Mouse (Mus musculus) heart, embryonic 12.5 days (tissue): Measurements from ENCODE around the gene A930033H14Rik. TPM values are rescaled to one million over a fixed set of nuclear protein-coding genes. Genes with fewer than 3 reads are reported as not detected.
A peak's percentile ranks its signal among the peaks of the same experiment; 100 is the strongest.

Experiments used
- ATAC-seq: fragments of 200-750 bp; cut with Nextera tagmentation; 2 replicates; pipeline ENCODE4 v1.8.0; 2017; ENCODE audit warnings: moderate TSS enrichment, moderate library complexity; ENCODE audit not compliant: insufficient number of reproducible peaks, low FRiP score
- H3K27ac ChIP-seq: fragments of 300-500 bp; sonication (generic); 2 replicates; pipeline ENCODE4 v1.5.1; 2016; ENCODE audit warnings: mild to moderate bottlenecking, moderate library complexity; ENCODE audit not compliant: poor library complexity, severe bottlenecking
- H3K27me3 ChIP-seq: fragments of 300-500 bp; sonication (generic); replicated peaks from 2 replicates; pipeline ENCODE4 v1.6.1; 2016; ENCODE audit warnings: mild to moderate bottlenecking, moderate library complexity
- H3K36me3 ChIP-seq: fragments of 300-500 bp; sonication (generic); 2 replicates; pipeline ENCODE4 v1.6.1; 2016; ENCODE audit warnings: mild to moderate bottlenecking, moderate library complexity
- H3K4me1 ChIP-seq: fragments of 300-500 bp; sonication (generic); replicated peaks from 2 replicates; pipeline ENCODE4 v1.6.1; 2016; ENCODE audit warnings: mild to moderate bottlenecking
- H3K4me2 ChIP-seq: fragments of 300-500 bp; sonication (generic); 2 replicates; pipeline ENCODE4 v1.6.1; 2016; ENCODE audit warnings: mild to moderate bottlenecking, moderate library complexity
- H3K4me3 ChIP-seq: fragments of 300-500 bp; sonication (generic); 2 replicates; pipeline ENCODE4 v1.5.1; 2016; ENCODE audit warnings: mild to moderate bottlenecking
- H3K9ac ChIP-seq: fragments of 300-500 bp; sonication (generic); 2 replicates; pipeline ENCODE4 v1.6.1; 2016; ENCODE audit warnings: mild to moderate bottlenecking, moderate library complexity
- H3K9me3 ChIP-seq: fragments of 300-500 bp; sonication (generic); replicated peaks from 2 replicates; pipeline ENCODE4 v1.6.1; 2016; ENCODE audit warnings: mild to moderate bottlenecking, moderate library complexity
- WGBS: fragments of 180-500 bp; shearing (Covaris S2); methylation state at CpG from one replicate; pipeline ENCODE4 v1.1.7; 2016; 5-methylcytosine and 5-hydroxymethylcytosine counted together
- polyA plus RNA-seq: library from polyadenylated mRNA; unstranded; fragments of >200 nt; fragmentation: Nextera tagmentation; extraction: Ambion mirVana; gene quantifications from 2 replicates; pipeline ENCODE4 v1.2.1, GENCODE M21; 2016

Gene A930033H14Rik
- 1.9 TPM in 2 replicates for polyA plus RNA-seq

- Histone ChIP-seq H3K4me3 (peak within 1 kb of the TSS; percentile 79), H3K9ac (peak within 1 kb of the TSS; percentile 97), H3K4me1 (peaks cover 19% of the 10 kb centered on the region), H3K4me2 (peak within 1 kb of the TSS; percentile 87), H3K9me3 (no peaks in the 10 kb centered on the region), H3K27ac (peak within 1 kb of the TSS; percentile 98), H3K27me3 (no peaks in the 10 kb centered on the region), H3K36me3 (peaks cover 22% of the 10 kb centered on the region)
- ATAC-seq: peak; percentile 90
- WGBS: under 1% methylated on average over 83 of the region's 84 CpGs
Observed at GRCm38 (mm10) chr10:69212542-69213440, at the start of gene A930033H14Rik. TSS of gene A930033H14Rik (minus strand) at chr10:69213098.

DNA sequence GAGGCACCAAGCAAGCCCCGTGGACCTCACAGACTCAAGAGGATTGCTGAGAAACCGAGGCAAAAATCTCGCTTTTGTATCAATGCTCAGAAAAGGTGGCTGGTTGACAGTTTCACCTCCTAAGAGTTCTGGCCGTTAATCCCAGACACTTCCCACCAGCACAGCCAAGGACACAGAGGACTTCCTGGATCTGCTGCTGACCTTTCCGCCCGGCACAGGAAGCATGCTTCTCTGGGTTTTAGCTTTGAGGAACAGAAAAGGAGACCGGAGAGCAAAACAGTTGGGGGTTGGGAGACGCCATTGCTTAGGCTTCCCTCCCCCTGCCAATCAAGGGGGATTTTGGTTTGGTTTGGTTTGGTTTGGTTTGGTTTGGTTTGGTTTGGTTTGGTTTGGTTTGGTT is 47.0 kb upstream of the A930033H14Rik start:
- H3K4me2 ChIP-seq: no peak overlapping the region
- H3K27me3 ChIP-seq: no peaks in the 10 kb centered on the region
- no peak overlapping the region for H3K9ac ChIP-seq
- H3K27ac ChIP-seq: no peak overlapping the region
- 73% methylated on average over 8 of the region's 8 CpGs for WGBS
- peaks cover 58% of the 10 kb centered on the region for H3K4me1 ChIP-seq
- no peaks in the 10 kb centered on the region for H3K9me3 ChIP-seq
- no peak overlapping the region for H3K4me3 ChIP-seq
- peaks cover 10% of the 10 kb centered on the region for H3K36me3 ChIP-seq
- ATAC-seq: no peak

- no peak overlapping the region for H3K4me2 ChIP-seq
- WGBS: 57% methylated on average over 2 of the region's 2 CpGs
- no peaks in the 10 kb centered on the region for H3K9me3 ChIP-seq
- H3K36me3 ChIP-seq: peaks cover 10% of the 10 kb centered on the region
- peaks cover 63% of the 10 kb centered on the region for H3K4me1 ChIP-seq
- ATAC-seq: no peak
- no peaks in the 10 kb centered on the region for H3K27me3 ChIP-seq
- H3K4me3 ChIP-seq: no peak overlapping the region
- no peak overlapping the region for H3K9ac ChIP-seq
- H3K27ac ChIP-seq: peak overlapping the region; percentile 63
Observed at GRCm38 (mm10) chr10:69259161-69259560, 46.3 kb upstream of the A930033H14Rik start.

DNA sequence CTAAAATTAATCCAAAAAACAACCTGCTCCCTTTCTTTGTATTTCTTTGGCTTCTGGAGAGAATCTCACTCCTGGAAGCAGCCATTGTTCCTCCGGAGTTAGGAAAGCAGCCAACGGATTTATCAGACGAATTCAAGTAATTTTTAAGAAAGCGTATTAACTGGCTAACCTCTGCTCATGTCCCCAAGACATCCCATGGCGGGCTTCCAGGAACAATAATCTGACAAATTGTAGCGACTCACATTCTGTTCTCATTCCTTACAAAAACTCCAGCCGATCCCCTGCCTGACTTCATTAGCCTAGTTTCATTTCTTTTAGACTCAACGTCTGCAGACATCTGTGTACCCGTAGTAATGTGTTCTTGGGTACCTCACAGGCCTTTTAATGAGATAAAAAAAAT is 45.7 kb upstream of the A930033H14Rik start:
- Histone ChIP-seq H3K36me3 (peaks cover 10% of the 10 kb centered on the region), H3K27ac (peak overlapping the region; percentile 63), H3K4me1 (peaks cover 64% of the 10 kb centered on the region), H3K9me3 (no peaks in the 10 kb centered on the region), H3K4me3 (no peak overlapping the region), H3K27me3 (no peaks in the 10 kb centered on the region), H3K4me2 (no peak overlapping the region), H3K9ac (no peak overlapping the region)
- no peak for ATAC-seq
- 63% methylated on average over 9 of the region's 9 CpGs for WGBS

DNA sequence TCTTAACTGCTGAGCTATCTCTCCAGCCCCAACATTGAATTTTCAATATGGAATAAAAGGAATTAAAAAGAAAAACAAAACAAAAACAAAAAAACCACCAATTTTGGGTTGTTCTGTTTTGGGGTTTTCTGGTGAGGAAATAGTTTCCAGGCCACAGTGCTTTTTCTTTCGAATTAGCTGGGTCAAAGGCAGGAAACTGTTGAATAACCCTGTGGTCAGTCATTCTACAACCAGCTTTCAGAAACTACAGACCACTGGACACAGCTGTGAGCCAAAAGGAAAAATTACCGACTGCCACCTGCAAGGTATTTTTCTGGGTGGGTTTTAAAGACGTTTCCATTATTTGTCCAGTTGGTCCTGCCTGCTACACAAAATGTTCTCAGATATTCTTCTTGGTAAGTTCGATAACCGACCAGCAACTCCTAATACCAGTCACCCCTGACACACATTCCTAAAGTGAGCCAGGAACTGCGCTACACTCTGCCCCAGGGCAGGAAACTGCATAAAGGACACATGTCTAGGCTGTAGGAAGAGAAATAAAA is 44.8 kb upstream of the A930033H14Rik start:
- 77% methylated on average over 6 of the region's 6 CpGs for WGBS
- no peaks in the 10 kb centered on the region for H3K9me3 ChIP-seq
- H3K4me3 ChIP-seq: no peak overlapping the region
- H3K36me3 ChIP-seq: peaks cover 10% of the 10 kb centered on the region
- ATAC-seq: no peak
- H3K4me2 ChIP-seq: no peak overlapping the region
- H3K27me3 ChIP-seq: no peaks in the 10 kb centered on the region
- peaks cover 64% of the 10 kb centered on the region for H3K4me1 ChIP-seq
- H3K27ac ChIP-seq: peak overlapping the region; percentile 46; the same call in 1 of the 2 replicates
- H3K9ac ChIP-seq: no peak overlapping the region

DNA sequence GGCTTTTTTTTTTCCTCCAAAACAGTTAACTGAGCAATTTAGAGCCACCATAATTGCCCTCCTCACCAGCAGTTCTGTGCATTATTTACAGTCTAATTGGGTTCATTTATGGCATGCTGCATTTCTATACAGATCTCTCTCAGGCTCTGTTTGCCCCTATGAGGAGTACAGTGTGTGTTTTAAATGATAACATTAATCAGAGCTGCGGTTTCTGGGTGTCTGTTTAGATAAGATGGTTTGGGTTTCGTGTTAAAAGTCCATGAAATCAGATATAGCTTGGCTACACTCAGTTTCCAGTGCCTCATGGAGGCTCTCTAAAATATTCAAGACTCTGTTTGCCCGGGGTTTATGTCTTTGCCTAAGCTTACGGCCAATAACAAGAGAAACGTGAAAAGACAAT is 42.7 kb upstream of the A930033H14Rik start:
- H3K4me2 ChIP-seq: no peak overlapping the region
- WGBS: 31% methylated on average over 5 of the region's 5 CpGs
- no peak for ATAC-seq
- peak overlapping the region; percentile 51 for H3K27ac ChIP-seq
- no peak overlapping the region for H3K9ac ChIP-seq
- H3K9me3 ChIP-seq: no peaks in the 10 kb centered on the region
- H3K4me1 ChIP-seq: peaks cover 61% of the 10 kb centered on the region
- H3K36me3 ChIP-seq: peaks cover 15% of the 10 kb centered on the region
- no peaks in the 10 kb centered on the region for H3K27me3 ChIP-seq
- no peak overlapping the region for H3K4me3 ChIP-seq

- 20% methylated on average over 8 of the region's 8 CpGs for WGBS
- Histone ChIP-seq H3K9ac (peak overlapping the region; percentile 4; the same call in 1 of the 2 replicates), H3K27ac (peak overlapping the region; percentile 90), H3K27me3 (no peaks in the 10 kb centered on the region), H3K4me2 (no peak overlapping the region), H3K4me3 (no peak overlapping the region), H3K36me3 (peaks cover 17% of the 10 kb centered on the region), H3K9me3 (no peaks in the 10 kb centered on the region), H3K4me1 (peaks cover 54% of the 10 kb centered on the region)
- ATAC-seq: peak; percentile 56; the same call in 1 of the 2 replicates
Observed at GRCm38 (mm10) chr10:69254390-69254847, 41.5 kb upstream of the A930033H14Rik start.

DNA sequence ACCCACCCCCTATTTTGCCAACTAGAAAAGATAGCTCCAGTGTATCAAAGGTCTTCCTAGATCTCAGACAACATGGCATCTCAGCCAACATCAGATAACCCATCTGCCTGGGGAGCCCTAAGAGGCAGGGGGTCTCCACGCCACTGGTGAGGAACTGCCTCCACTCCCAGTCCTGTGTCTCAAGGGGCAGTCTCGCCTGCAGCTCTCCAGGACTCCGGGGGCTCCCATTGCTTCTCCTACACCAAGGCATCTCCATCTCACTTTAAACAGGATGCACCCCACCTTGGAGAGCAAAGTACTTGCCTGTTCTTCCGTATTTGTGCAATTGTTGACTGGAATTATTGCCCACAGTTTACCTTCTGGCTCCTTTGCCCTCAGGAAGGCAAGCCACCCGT is 40.8 kb upstream of the A930033H14Rik start:
- Histone ChIP-seq H3K4me1 (peaks cover 47% of the 10 kb centered on the region), H3K9me3 (no peaks in the 10 kb centered on the region), H3K4me3 (no peak overlapping the region), H3K27ac (peak overlapping the region; percentile 90), H3K4me2 (no peak overlapping the region), H3K9ac (no peak overlapping the region), H3K27me3 (no peaks in the 10 kb centered on the region), H3K36me3 (peaks cover 22% of the 10 kb centered on the region)
- 0 out of 2 replicates have a peak, but pooled peaks have one; percentile 1 for ATAC-seq
- 55% methylated on average over 5 of the region's 5 CpGs for WGBS

- H3K27ac ChIP-seq: peak overlapping the region; percentile 90
- peaks cover 46% of the 10 kb centered on the region for H3K4me1 ChIP-seq
- no peaks in the 10 kb centered on the region for H3K9me3 ChIP-seq
- H3K27me3 ChIP-seq: no peaks in the 10 kb centered on the region
- peak overlapping the region; percentile 18; the same call in 1 of the 2 replicates for H3K4me2 ChIP-seq
- 23% methylated on average over 5 of the region's 5 CpGs for WGBS
- H3K36me3 ChIP-seq: peaks cover 24% of the 10 kb centered on the region
- ATAC-seq: peak; percentile 67
- no peak overlapping the region for H3K4me3 ChIP-seq
- no peak overlapping the region for H3K9ac ChIP-seq
Observed at GRCm38 (mm10) chr10:69253075-69253685, 40.3 kb upstream of the A930033H14Rik start.

GRCm38 (mm10) chr10:69252112-69253074 is 39.5 kb upstream of the A930033H14Rik start:
- Histone ChIP-seq H3K4me2 (peak overlapping the region; percentile 18; the same call in 1 of the 2 replicates), H3K4me3 (no peak overlapping the region), H3K9ac (no peak overlapping the region), H3K36me3 (peaks cover 24% of the 10 kb centered on the region), H3K4me1 (peaks cover 41% of the 10 kb centered on the region), H3K27me3 (no peaks in the 10 kb centered on the region), H3K9me3 (no peaks in the 10 kb centered on the region), H3K27ac (peak overlapping the region; percentile 90)
- no peak for ATAC-seq
- 72% methylated on average over 17 of the region's 17 CpGs for WGBS
